Mouse (Mus musculus) WW6 (cell line): Measurements from ENCODE around the gene Hsf4.

Experiments used
- DNase-seq: peaks from one replicate; pipeline ENCODE4 v3.0.0-alpha.2; 2013; ENCODE audit warnings: low read depth, low spot score

Hsf4 gene

DNA sequence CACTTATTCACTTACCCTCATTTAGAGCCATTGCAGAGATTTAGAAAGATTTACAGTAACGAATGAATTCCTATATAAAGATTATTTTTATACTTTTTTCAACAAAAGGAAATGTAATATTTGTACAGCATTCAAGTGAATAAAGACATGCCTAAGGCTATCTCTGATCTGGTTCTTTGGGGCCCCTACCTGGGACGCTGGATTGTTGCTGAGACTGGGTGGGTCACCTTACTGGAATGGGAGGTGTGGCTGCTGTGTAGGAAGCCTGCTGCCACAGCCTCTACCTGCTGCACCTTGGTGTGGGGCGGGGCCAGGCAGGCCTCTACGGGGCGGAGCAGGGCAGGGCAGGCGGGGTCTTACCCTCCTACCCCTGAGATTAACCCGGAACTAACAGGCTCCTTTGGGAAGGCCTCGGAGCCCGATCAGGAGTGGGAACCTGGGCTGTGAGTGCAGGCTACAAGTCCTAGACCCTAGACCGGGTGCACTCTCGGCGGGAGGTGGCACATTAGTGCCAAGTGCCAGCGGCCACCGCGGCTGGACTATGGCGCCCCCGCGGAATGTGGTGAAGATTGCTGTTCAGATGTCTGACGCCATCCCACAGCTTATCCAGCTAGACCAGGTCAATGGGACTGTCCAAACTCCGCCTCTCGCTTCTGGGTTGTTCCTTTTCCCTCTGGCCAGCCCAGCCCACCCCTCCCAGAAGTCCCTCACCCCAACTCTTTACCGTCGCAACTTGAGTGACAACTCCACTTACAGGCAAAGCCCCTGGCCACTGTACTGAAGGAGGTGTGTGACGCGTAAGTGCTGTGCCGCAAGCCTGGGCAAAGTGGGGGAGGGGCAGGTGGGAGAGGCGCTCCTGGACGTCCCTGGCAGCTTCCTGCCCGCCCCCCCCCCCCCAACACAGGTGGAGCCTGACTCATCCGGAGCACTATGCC is 35.9 kb downstream of the Hsf4 start, which contains the start of gene Elmo3:
Elmo3 (plus strand) TSS at position 391 of the 935 bp plus-strand sequence.
- DNase-seq, result no peak

- DNase-seq, result no peak
Measured at GRCm38 (mm10) chr8:105306146-105306691, 36.6 kb downstream of the Hsf4 start.

GRCm38 (mm10) chr8:105307670-105308069 is 38.1 kb downstream of the Hsf4 start:
- no peak for DNase-seq

- no peak for DNase-seq
Measured at GRCm38 (mm10) chr8:105308428-105308827, 38.8 kb downstream of the Hsf4 start.

- no peak for DNase-seq
Measured at GRCm38 (mm10) chr8:105309142-105309847, 39.7 kb downstream of the Hsf4 start.

DNA sequence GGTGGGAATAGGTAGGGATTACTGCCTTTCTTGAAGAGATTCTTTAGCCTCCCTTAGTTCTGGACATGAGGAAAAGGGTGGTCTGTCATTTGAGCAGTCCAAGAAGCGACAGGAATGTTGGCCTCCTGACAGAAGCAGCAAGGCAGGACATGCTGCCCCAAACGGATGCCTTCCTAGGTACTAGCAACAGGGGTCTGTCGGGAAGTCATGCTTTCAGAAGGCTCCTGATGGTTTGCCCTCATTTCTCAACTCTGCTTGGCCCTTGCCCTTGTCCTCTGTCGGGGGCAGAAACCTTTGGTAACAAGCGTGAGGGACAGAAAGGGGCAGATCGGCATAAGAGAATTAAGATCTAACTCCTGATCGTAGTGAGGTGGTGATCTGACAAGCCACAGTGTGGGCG is 40.5 kb downstream of the Hsf4 start:
- DNase-seq, result no peak

- no peak for DNase-seq
Measured at GRCm38 (mm10) chr8:105311718-105312117, 42.1 kb downstream of the Hsf4 start.

GRCm38 (mm10) chr8:105312891-105313481 is 43.4 kb downstream of the Hsf4 start:
- DNase-seq, result no peak

- DNase-seq, result no peak
Measured at GRCm38 (mm10) chr8:105313622-105314402, 44.2 kb downstream of the Hsf4 start.

GRCm38 (mm10) chr8:105315073-105315769 is 45.6 kb downstream of the Hsf4 start:
- no peak for DNase-seq

DNA sequence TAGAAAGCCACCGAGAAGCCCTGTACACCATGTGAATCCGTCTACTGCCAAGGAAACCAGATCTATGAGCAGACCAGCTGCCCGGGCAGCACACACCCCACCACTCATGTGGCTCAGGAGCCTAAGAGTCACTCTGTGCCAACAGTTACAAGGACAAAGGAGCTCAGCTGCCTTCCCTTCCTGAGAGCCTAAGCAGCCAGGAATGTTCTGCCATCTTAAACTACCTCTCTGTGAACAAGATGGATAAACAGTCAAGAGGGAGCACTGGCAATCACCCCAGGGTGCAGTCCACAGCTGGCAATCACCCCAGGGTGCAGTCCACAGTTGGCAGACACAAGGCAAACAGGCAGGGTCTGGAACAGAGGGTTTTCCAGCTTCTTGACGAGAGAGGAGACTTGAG is 48.3 kb downstream of the Hsf4 start:
- DNase-seq, result no peak

- DNase-seq, result no peak
Measured at GRCm38 (mm10) chr8:105318662-105319190, 49.1 kb downstream of the Hsf4 start.

DNA sequence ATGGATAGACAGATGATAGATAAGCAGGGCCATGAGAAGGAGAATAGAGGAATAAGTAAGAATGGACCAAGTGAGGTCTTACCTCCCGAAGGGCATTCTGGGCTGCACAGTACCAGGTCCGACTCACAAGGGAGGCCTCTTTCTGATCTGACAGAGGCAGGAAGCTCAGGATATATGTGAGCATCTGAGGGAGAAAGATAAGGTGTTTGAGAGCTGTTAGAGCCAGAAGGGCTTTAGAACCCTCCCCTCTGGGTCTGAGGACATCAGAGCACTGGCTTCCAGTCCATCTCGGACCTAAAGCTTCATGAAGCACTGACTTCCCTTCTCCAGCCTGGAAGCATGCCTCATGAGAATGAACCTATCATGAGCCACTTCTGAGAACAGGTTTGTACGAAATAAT is 53.6 kb downstream of the Hsf4 start:
- DNase-seq, result no peak
